Mouse (Mus musculus) embryonic fibroblast, embryonic 13.5 days (primary cell): ENCODE data around the gene Bicral.

Experiments
- CTCF ChIP-seq: IDR thresholded peaks from 2 replicates; pipeline ENCODE4 v1.5.1; 2011; ENCODE audit warnings: mild to moderate bottlenecking, control low read depth, low read length, moderate library complexity, borderline replicate concordance; ENCODE audit not compliant: insufficient read depth
- POLR2A ChIP-seq: IDR thresholded peaks from 2 replicates; pipeline ENCODE4 v1.6.1; 2011; ENCODE audit warnings: low read depth, mild to moderate bottlenecking, control low read depth, low read length, moderate library complexity

GRCm38 (mm10) chr17:46857361-46857902, 850 bp downstream of the Bicral start:
- no peak for TF ChIP-seq CTCF
- peak; percentile 71; the same call in 1 of the 2 replicates for TF ChIP-seq POLR2A
